Mouse (Mus musculus) kidney, adult 2 months (tissue): Measurements from ENCODE around the gene Cdh23. TPM values are rescaled to one million over a fixed set of nuclear protein-coding genes. Genes with fewer than 3 reads are reported as not detected.

Experiments
- DNase-seq: peaks from one replicate; pipeline ENCODE4 v3.0.0; 2021
- H3K27ac ChIP-seq: fragments of 200-500 bp; 2 replicates; pipeline ENCODE4 v1.5.1; 2012; ENCODE audit warnings: low read depth, low read length, control low read depth, inconsistent platforms; ENCODE audit not compliant: insufficient read depth
- H3K27me3 ChIP-seq: fragments of 200-500 bp; replicated peaks from 2 replicates; pipeline ENCODE4 v1.6.1; 2012; ENCODE audit warnings: mild to moderate bottlenecking, moderate library complexity, low read length, inconsistent platforms; ENCODE audit not compliant: control insufficient read depth, insufficient read depth
- H3K36me3 ChIP-seq: fragments of 200-500 bp; 2 replicates; pipeline ENCODE4 v1.6.1; 2012; ENCODE audit warnings: mild to moderate bottlenecking, moderate library complexity, low read length, inconsistent platforms; ENCODE audit not compliant: control insufficient read depth, insufficient read depth
- H3K4me1 ChIP-seq: fragments of 200-500 bp; 2 replicates; pipeline ENCODE4 v1.6.1; 2011; ENCODE audit warnings: low read length; ENCODE audit not compliant: control insufficient read depth, insufficient read depth
- H3K4me3 ChIP-seq: fragments of 200-500 bp; 2 replicates; pipeline ENCODE4 v1.5.1; 2011; ENCODE audit warnings: mild to moderate bottlenecking, low read depth, low read length, control low read depth; ENCODE audit not compliant: insufficient read depth
- CTCF ChIP-seq: fragments of 200-500 bp; conservative IDR thresholded peaks from 2 replicates; pipeline ENCODE4 v1.5.1; 2011; ENCODE audit warnings: low read depth, mild to moderate bottlenecking, control low read depth, low read length, moderate library complexity, mixed read lengths; ENCODE audit not compliant: insufficient read depth, insufficient read length
- POLR2A ChIP-seq: fragments of 200-500 bp; IDR thresholded peaks from one replicate; pipeline ENCODE4 v1.6.1; 2011; ENCODE audit warnings: low read depth, low read length, control low read depth
- WGBS: fragments of 180-500 bp; shearing (Covaris S2); methylation state at CpG from one replicate; pipeline ENCODE4 v1.1.7; 2018; 5-methylcytosine and 5-hydroxymethylcytosine counted together
- polyA plus RNA-seq: library from polyadenylated mRNA; depleted of rRNA; stranded (reverse); fragments of >200 nt; gene quantifications from 2 replicates; pipeline ENCODE4 v1.2.3, GENCODE M21; 2012

Gene Cdh23
- polyA plus RNA-seq, 1 experiment, result 0.17 TPM

DNA sequence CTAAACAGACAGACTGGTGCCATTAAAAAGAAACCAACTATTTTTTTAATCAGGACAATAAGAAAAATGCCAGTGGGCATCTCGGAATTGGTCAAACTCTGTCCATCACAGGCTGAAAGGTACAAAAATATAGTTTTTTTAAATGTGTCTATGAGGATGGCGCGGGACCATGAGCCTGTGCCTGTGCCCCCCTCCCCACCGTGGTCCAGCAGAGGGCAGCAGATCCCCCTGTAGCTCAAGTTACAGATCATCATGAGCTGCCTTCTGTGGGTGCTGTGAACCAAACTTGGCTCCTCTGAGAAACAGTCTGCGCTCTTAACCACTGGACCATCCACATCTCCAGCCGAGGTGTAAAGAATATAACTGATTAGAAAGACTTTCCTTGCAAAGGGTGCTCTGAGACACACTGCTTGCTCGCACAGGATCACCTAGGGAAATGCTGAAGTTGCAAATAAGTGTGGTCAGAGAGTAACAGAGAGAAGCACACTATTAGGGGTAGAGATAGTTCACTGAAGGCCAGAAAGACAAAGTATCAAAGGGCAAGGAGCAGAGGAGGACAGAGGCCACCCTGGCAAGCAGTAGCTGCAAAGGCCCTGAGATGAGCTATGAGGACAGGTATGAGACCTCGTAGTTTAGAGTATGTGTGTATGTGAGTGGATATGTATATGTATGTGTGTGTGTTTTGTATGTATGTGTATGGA lies 74.7 kb downstream of the Cdh23 start:
- 76% methylated on average over 8 of the region's 8 CpGs for WGBS
- H3K4me1 ChIP-seq, result no peaks in the 10 kb centered on the region
- no peak for TF ChIP-seq POLR2A
- peak; percentile 29; the same call in 1 of the 2 replicates for TF ChIP-seq CTCF

GRCm38 (mm10) chr10:60615898-60616297 lies 80.4 kb downstream of the Cdh23 start:
- no peaks in the 10 kb centered on the region for H3K4me1 ChIP-seq
- 66% methylated on average over 5 of the region's 5 CpGs for WGBS
- H3K4me3 ChIP-seq, result no peak overlapping the region
- no peaks in the 10 kb centered on the region for H3K27me3 ChIP-seq
- H3K27ac ChIP-seq, result no peak overlapping the region
- no peak for DNase-seq
- H3K36me3 ChIP-seq, result no peaks in the 10 kb centered on the region
- TF ChIP-seq CTCF, result 0 out of 2 replicates have a peak, but pooled peaks have one; percentile 21
- TF ChIP-seq POLR2A, result no peak

More for the DNA sequence above, 74.7 kb downstream of the Cdh23 start:
- no peaks in the 10 kb centered on the region for H3K36me3 ChIP-seq
- H3K27me3 ChIP-seq, result no peaks in the 10 kb centered on the region
- no peak overlapping the region for H3K27ac ChIP-seq
- H3K4me3 ChIP-seq, result no peak overlapping the region
- DNase-seq, result peak; percentile 58

- H3K27me3 ChIP-seq, result no peaks in the 10 kb centered on the region
- H3K4me1 ChIP-seq, result no peaks in the 10 kb centered on the region
- 22% methylated on average over 5 of the region's 5 CpGs for WGBS
- H3K36me3 ChIP-seq, result no peaks in the 10 kb centered on the region
- DNase-seq, result no peak
- TF ChIP-seq POLR2A (no peak), CTCF (0 out of 2 replicates have a peak, but pooled peaks have one; percentile 23)
- no peak overlapping the region for H3K27ac ChIP-seq
- no peak overlapping the region for H3K4me3 ChIP-seq
Observed at GRCm38 (mm10) chr10:60612893-60613292, 83.4 kb downstream of the Cdh23 start.

DNA sequence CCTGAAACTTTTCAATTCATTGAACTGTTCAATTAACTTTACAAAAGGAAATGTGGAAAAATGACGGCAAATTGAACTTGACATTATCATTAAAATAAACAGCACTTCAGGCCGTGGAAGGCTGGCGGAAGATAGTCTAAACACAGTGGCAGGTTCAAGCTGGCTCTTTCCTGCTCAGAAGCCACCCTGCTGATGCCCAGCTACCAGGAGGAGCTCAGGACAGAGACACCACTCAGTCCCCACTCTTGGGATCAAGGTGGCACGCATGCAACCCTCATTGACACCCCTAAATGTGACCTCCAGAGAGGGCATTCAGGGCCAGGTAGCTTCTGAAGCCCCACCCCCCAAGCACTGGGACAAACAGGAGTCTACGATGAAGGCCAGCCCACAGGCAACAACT lies 89.1 kb downstream of the Cdh23 start:
- Histone ChIP-seq H3K27ac (no peak overlapping the region), H3K4me1 (no peaks in the 10 kb centered on the region), H3K36me3 (no peaks in the 10 kb centered on the region), H3K27me3 (no peaks in the 10 kb centered on the region), H3K4me3 (no peak overlapping the region)
- DNase-seq, result no peak
- WGBS, result 77% methylated on average over 5 of the region's 5 CpGs
- TF ChIP-seq CTCF (no peak), POLR2A (no peak)

DNA sequence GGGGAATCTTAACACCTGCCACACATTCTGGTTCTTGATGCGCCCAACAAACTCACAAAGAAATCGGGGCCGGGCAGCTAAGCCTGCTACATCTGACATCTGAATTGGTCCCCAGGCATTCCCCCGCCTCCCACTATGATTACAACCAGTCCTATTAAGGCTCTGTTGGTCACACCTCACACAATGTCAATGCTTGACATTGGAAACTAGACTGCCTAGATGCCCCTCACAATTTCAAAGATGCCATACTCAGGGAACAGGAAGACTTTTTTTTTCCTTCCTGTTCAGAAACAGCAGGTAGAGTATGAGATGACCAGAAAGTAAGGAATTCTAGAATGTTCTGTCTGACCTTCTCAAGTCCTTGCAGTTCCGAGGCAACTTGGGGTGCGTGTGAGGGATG lies 89.6 kb downstream of the Cdh23 start:
- H3K36me3 ChIP-seq, result no peaks in the 10 kb centered on the region
- no peak overlapping the region for H3K4me3 ChIP-seq
- 87% methylated on average over 6 of the region's 6 CpGs for WGBS
- H3K27me3 ChIP-seq, result no peaks in the 10 kb centered on the region
- no peak for TF ChIP-seq CTCF
- TF ChIP-seq POLR2A, result no peak
- no peaks in the 10 kb centered on the region for H3K4me1 ChIP-seq
- DNase-seq, result no peak
- H3K27ac ChIP-seq, result no peak overlapping the region

GRCm38 (mm10) chr10:60602235-60602634 lies 94.1 kb downstream of the Cdh23 start:
- Histone ChIP-seq H3K4me3 (no peak overlapping the region), H3K27me3 (no peaks in the 10 kb centered on the region)
- WGBS, result 46% methylated on average over 11 of the region's 11 CpGs

DNA sequence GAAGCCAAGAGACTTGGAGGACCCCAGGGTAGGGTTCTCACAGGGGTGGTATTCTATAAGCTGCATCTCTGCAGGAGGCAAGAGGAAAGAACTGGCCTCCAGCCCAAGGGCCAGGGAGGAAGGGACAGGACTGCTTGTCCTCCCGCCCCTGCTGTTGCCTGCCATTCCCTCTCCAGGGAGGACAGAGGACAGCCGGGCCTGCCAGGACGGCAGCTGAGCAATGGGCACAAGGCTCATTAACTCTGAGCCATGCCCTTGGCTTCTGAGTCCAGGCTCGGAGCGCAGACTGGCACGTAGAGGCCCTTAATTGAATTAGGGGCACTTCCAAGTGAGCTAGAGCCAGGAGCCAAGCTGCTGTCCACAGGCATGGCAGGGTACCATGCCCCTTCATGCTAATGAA lies 101.1 kb downstream of the Cdh23 start:
- no peaks in the 10 kb centered on the region for H3K27me3 ChIP-seq
- 45% methylated on average over 6 of the region's 6 CpGs for WGBS
- TF ChIP-seq POLR2A (no peak), CTCF (no peak)

More at GRCm38 (mm10) chr10:60602235-60602634, 94.1 kb downstream of the Cdh23 start:
- no peak for TF ChIP-seq POLR2A
- no peak for TF ChIP-seq CTCF
- no peaks in the 10 kb centered on the region for H3K4me1 ChIP-seq
- no peak overlapping the region for H3K27ac ChIP-seq
- no peak for DNase-seq
- no peaks in the 10 kb centered on the region for H3K36me3 ChIP-seq

More for the DNA sequence above, 101.1 kb downstream of the Cdh23 start:
- no peaks in the 10 kb centered on the region for H3K4me1 ChIP-seq
- no peak overlapping the region for H3K4me3 ChIP-seq
- H3K36me3 ChIP-seq, result no peaks in the 10 kb centered on the region
- H3K27ac ChIP-seq, result no peak overlapping the region
- DNase-seq, result peak; percentile 5
